Mouse (Mus musculus): ENCODE data around the gene Cypt15. TPM values are rescaled to one million over a fixed set of nuclear protein-coding genes. Genes with fewer than 3 reads are reported as not detected.
"Not testable (repeated sequence)": the region's sequence is repeated elsewhere in the genome, so short reads cannot be mapped to it uniquely, and the experiment has no call there.

The Cypt15 gene
- not detected in 2 replicates for total RNA-seq (2017)

DNA sequence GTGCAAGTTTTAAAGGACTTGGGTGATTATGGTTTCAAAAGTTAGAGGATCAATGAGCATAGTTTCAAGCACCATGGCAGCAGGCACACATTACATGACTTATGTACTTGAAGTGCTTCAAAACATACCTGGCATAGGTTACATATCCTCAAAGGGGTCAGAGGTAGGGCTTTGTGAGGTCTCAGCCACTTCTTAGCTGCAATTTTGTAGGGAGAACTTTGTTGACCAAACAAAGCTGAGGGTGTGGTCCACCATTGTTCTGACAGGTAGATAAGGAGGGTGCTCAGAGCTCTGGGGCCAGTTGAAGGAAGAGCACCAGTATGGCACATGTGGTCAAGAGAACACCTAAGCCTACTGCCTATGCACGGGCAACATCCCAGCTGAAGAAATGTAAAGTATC, at the start of gene Cypt15:
Gene Cypt15, plus strand, starts transcription at position 301 of the 400 bp plus-strand sequence.
- ATAC-seq (ENCODE audit: extremely low read depth, insufficient number of reproducible peaks, low FRiP score, poor library complexity, severe bottlenecking), result not testable (repeated sequence)

GRCm38 (mm10) chrX:39370932-39371331, 24.9 kb downstream of the Cypt15 start:
- no peak for ATAC-seq (ENCODE audit: extremely low read depth, insufficient number of reproducible peaks, low FRiP score, poor library complexity, severe bottlenecking)

DNA sequence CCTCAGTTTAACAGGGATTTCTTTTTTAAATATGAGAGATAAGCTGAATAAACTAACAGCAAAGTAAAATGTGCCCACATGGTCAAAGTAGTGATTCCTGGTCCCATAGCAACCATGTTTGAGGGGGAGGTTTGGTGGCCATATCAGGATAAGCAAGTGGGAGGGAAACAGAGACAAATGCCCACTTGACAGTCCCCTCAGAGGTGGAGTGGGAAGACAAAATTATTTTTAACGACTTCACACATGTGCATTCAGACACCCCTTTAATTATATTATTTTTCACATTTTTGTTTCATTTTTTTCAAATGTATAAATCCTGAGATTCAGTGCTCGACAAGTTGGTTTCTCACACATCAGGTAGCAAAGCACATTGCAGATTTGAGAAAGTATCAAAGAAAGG, 32.8 kb downstream of the Cypt15 start:
- ATAC-seq (ENCODE audit: extremely low read depth, insufficient number of reproducible peaks, low FRiP score, poor library complexity, severe bottlenecking), result no peak

- ATAC-seq (ENCODE audit: extremely low read depth, insufficient number of reproducible peaks, low FRiP score, poor library complexity, severe bottlenecking), result no peak
Measured at GRCm38 (mm10) chrX:39383806-39384205, 37.7 kb downstream of the Cypt15 start.
